Mouse (Mus musculus) neural tube, embryonic 15.5 days (tissue): ENCODE data around the gene Rasgrf1. TPM values are rescaled to one million over a fixed set of nuclear protein-coding genes. Genes with fewer than 3 reads are reported as not detected.
A peak's percentile ranks its signal among the peaks of the same experiment; 100 is the strongest.

Experiments
- ATAC-seq: fragments of 200-750 bp; cut with Nextera tagmentation; 2 replicates; pipeline ENCODE4 v1.8.0; 2017; ENCODE audit warnings: mild to moderate bottlenecking, moderate TSS enrichment, moderate library complexity; ENCODE audit not compliant: low FRiP score
- H3K27ac ChIP-seq: fragments of 300-500 bp; sonication (generic); replicated peaks from 2 replicates; pipeline ENCODE4 v1.5.1; 2015; ENCODE audit warnings: mild to moderate bottlenecking, inconsistent platforms
- H3K27me3 ChIP-seq: fragments of 300-500 bp; sonication (generic); replicated peaks from 2 replicates; pipeline ENCODE4 v1.6.1; 2015; ENCODE audit warnings: inconsistent platforms
- H3K36me3 ChIP-seq: fragments of 300-500 bp; sonication (generic); 2 replicates; pipeline ENCODE4 v1.6.1; 2015; ENCODE audit warnings: inconsistent platforms
- H3K4me1 ChIP-seq: fragments of 300-500 bp; sonication (generic); 2 replicates; pipeline ENCODE4 v1.6.1; 2015; ENCODE audit warnings: inconsistent platforms
- H3K4me2 ChIP-seq: fragments of 300-500 bp; sonication (generic); 2 replicates; pipeline ENCODE4 v1.6.1; 2015; ENCODE audit warnings: inconsistent platforms, mild to moderate bottlenecking, moderate library complexity
- H3K4me3 ChIP-seq: fragments of 300-500 bp; sonication (generic); replicated peaks from 2 replicates; pipeline ENCODE4 v1.5.1; 2015; ENCODE audit warnings: mild to moderate bottlenecking, inconsistent platforms
- H3K9ac ChIP-seq: fragments of 300-500 bp; sonication (generic); replicated peaks from 2 replicates; pipeline ENCODE4 v1.6.1; 2015; ENCODE audit warnings: mild to moderate bottlenecking, inconsistent platforms
- H3K9me3 ChIP-seq: fragments of 300-500 bp; sonication (generic); replicated peaks from 2 replicates; pipeline ENCODE4 v1.6.1; 2016; ENCODE audit warnings: inconsistent platforms
- WGBS: fragments of 180-500 bp; shearing (Covaris S2); methylation state at CpG from one replicate; pipeline ENCODE4 v1.1.7; 2015; ENCODE audit warnings: mixed read lengths; 5-methylcytosine and 5-hydroxymethylcytosine counted together
- polyA plus RNA-seq: library from polyadenylated mRNA; unstranded; fragments of >200 nt; fragmentation: Nextera tagmentation; extraction: Ambion mirVana; gene quantifications from 2 replicates; pipeline ENCODE4 v1.2.1, GENCODE M21; 2015

Rasgrf1 gene
- polyA plus RNA-seq, 1 experiment from 2014 or later, result 17.3 TPM

GRCm38 (mm10) chr9:89879574-89879973 lies 30.1 kb upstream of the Rasgrf1 start:
- Histone ChIP-seq H3K27ac (no peak overlapping the region), H3K27me3 (peaks cover 27% of the 10 kb centered on the region), H3K36me3 (no peaks in the 10 kb centered on the region), H3K4me1 (peaks cover 4% of the 10 kb centered on the region; the same call in 1 of the 2 replicates), H3K9ac (no peak overlapping the region), H3K4me3 (peak overlapping the region; percentile 12; the same call in 1 of the 2 replicates), H3K9me3 (no peaks in the 10 kb centered on the region), H3K4me2 (peak overlapping the region; percentile 34)
- ATAC-seq, result peak; percentile 55
- WGBS, result 61% methylated on average over 31 of the region's 31 CpGs

DNA sequence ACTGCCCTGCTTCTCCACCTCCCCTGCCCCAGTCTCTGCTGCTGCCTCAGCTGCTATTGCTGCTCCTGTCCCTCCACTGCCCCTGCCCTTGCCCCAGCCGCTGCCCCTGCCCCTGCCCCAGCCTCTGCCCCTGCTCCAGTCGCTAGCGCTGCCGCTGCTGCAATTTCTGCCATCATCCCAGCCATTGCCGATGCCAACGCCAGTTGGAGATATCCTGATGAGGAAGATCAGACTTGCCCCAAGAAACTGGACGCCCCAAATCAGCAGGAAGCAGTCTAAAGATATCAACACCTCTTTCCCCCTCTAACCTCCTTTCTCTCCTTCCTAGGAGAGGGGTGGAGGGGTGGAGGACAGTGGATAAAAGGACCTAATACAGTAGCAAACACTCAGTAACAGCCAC lies 28.2 kb upstream of the Rasgrf1 start:
- H3K27ac ChIP-seq, result no peak overlapping the region
- H3K4me1 ChIP-seq, result peaks cover 4% of the 10 kb centered on the region; the same call in 1 of the 2 replicates
- peaks cover 33% of the 10 kb centered on the region for H3K27me3 ChIP-seq
- WGBS, result 47% methylated on average over 7 of the region's 7 CpGs
- no peaks in the 10 kb centered on the region for H3K36me3 ChIP-seq
- H3K4me3 ChIP-seq, result no peak overlapping the region
- no peak overlapping the region for H3K9ac ChIP-seq
- H3K4me2 ChIP-seq, result no peak overlapping the region
- no peaks in the 10 kb centered on the region for H3K9me3 ChIP-seq
- ATAC-seq, result no peak

- 49% methylated on average over 7 of the region's 7 CpGs for WGBS
These were observed 27.1 kb upstream of the Rasgrf1 start for GRCm38 (mm10) chr9:89882583-89882982.

DNA sequence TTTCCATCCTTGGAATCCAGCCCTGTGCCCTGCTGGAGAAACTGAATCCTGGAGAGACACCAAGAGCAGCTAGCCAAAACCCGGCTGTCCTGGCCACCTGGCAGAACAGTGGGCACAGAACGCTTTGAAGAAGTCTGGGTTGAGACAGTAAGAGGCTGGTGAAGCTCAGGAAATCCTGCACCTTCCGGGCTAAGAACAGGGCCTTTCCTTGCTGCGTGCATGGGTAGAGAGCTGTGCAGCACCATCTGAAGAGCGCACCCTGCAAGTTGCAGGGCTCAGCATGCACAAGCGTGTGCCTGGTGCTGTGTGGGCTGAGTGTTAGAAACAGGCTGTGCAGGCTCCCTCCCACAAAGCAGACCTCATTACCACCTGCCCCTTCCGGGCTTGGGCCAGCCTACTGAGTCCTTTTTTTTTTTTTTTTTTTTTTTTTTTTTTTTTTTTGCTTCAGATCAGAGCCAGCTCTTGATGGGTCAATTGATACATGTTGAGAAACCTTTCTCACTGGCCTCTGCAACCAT lies 23.9 kb upstream of the Rasgrf1 start:
- ATAC-seq, result no peak
- WGBS, result 61% methylated on average over 7 of the region's 7 CpGs
- Histone ChIP-seq H3K27me3 (peaks cover 36% of the 10 kb centered on the region), H3K4me3 (no peak overlapping the region), H3K27ac (no peak overlapping the region), H3K36me3 (no peaks in the 10 kb centered on the region), H3K4me1 (no peaks in the 10 kb centered on the region), H3K9ac (no peak overlapping the region), H3K9me3 (no peaks in the 10 kb centered on the region), H3K4me2 (no peak overlapping the region)

More at GRCm38 (mm10) chr9:89882583-89882982, 27.1 kb upstream of the Rasgrf1 start:
- Histone ChIP-seq H3K36me3 (no peaks in the 10 kb centered on the region), H3K27ac (no peak overlapping the region), H3K9me3 (no peaks in the 10 kb centered on the region), H3K27me3 (peaks cover 37% of the 10 kb centered on the region), H3K4me1 (peaks cover 4% of the 10 kb centered on the region; the same call in 1 of the 2 replicates), H3K4me3 (no peak overlapping the region), H3K4me2 (no peak overlapping the region), H3K9ac (no peak overlapping the region)
- no peak for ATAC-seq

- Histone ChIP-seq H3K4me1 (peaks cover 9% of the 10 kb centered on the region), H3K36me3 (no peaks in the 10 kb centered on the region), H3K9me3 (no peaks in the 10 kb centered on the region), H3K4me2 (no peak overlapping the region), H3K27me3 (peaks cover 11% of the 10 kb centered on the region; the same call in 1 of the 2 replicates), H3K9ac (no peak overlapping the region), H3K4me3 (no peak overlapping the region), H3K27ac (0 out of 2 replicates have a peak overlapping the region, but pooled peaks have one; percentile 6)
- ATAC-seq, result peak; percentile 75
- WGBS, result 68% methylated on average over 10 of the region's 10 CpGs
These were observed 18.0 kb upstream of the Rasgrf1 start for GRCm38 (mm10) chr9:89891534-89892293.

DNA sequence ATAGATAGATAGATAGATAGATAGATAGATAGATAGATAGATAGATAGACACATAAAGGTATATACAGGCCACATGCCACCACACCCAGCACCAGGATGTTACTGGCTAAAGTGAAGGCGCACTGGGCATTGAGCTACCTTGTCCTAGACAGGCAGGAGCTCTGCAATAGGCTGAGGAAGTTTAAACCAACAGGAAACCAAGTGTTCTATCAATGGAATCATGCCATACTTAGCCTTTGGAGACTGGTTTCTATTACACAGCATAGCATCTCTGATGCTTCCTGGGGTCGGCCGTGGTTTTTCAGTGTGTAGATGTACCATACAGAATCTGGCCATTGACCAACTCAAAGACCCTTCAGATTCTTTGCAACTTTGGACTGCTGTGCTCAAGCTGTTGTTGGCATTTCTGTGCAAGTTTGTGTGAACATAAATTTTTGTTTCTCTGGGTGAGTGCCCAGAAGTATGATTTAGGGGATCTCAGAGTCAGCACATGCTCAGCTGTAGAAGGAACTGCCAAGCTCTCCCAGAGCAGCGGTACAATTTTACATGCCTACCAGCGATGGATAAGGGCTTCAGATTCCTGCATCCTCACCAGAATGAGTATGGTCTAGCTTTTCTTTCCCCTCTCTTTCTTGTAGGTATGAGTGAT lies 17.0 kb upstream of the Rasgrf1 start:
- H3K27ac ChIP-seq, result no peak overlapping the region
- H3K4me2 ChIP-seq, result no peak overlapping the region
- no peak overlapping the region for H3K9ac ChIP-seq
- peaks cover 9% of the 10 kb centered on the region for H3K4me1 ChIP-seq
- no peak for ATAC-seq
- WGBS, result 89% methylated on average over 5 of the region's 5 CpGs
- H3K9me3 ChIP-seq, result no peaks in the 10 kb centered on the region
- no peaks in the 10 kb centered on the region for H3K36me3 ChIP-seq
- H3K27me3 ChIP-seq, result 0 out of 2 replicates have a peak, but pooled peaks cover 3% of the 10 kb centered on the region
- H3K4me3 ChIP-seq, result no peak overlapping the region

GRCm38 (mm10) chr9:89900111-89900824 lies 9.4 kb upstream of the Rasgrf1 start:
- Histone ChIP-seq H3K36me3 (no peaks in the 10 kb centered on the region), H3K9ac (no peak overlapping the region), H3K27me3 (peaks cover 6% of the 10 kb centered on the region; the same call in 1 of the 2 replicates), H3K27ac (no peak overlapping the region), H3K9me3 (no peaks in the 10 kb centered on the region), H3K4me1 (no peaks in the 10 kb centered on the region), H3K4me2 (no peak overlapping the region), H3K4me3 (no peak overlapping the region)
- no peak for ATAC-seq
- 33% methylated on average over 14 of the region's 14 CpGs for WGBS

DNA sequence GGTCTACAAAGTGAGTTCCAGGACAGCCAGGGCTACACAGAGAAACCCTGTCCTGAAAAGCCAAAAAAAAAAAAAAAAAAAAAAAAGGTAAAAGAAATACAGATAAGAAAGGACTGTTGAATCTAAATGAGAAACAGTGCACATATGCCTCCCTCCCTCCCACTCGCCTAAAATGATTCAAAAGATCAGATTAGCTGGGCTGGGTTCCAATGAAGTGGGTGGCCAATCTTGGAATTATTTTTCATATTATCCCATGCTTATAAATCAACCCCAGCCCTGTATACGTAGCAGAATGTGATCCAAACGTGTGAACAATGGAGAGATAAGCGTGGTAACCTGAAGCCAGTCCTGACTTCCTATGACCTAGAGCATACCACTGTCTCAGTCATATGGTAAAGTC lies 8.5 kb upstream of the Rasgrf1 start:
- Histone ChIP-seq H3K4me3 (no peak overlapping the region), H3K9me3 (no peaks in the 10 kb centered on the region), H3K27me3 (peaks cover 15% of the 10 kb centered on the region), H3K27ac (no peak overlapping the region), H3K36me3 (no peaks in the 10 kb centered on the region), H3K9ac (no peak overlapping the region), H3K4me1 (no peaks in the 10 kb centered on the region), H3K4me2 (no peak overlapping the region)
- WGBS, result 81% methylated on average over 4 of the region's 4 CpGs
- no peak for ATAC-seq

DNA sequence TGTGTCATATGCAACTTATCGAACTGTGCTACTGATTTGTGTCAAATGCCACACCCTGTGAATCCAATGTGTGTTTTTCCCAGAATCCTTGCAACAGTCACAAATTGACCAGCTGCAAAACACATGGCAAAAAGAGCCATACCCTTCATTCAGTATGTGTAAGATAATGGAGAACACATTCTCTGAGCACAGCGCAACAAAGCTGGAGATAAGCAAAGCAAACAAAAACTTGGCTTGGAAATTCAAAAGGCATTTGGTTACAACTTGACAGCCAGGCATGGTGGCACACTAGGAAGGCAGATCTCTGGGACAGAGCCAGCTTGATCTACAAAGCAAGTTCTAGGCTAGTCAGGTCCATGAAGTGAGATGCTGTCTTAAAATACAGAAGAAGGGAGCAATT lies 6.9 kb upstream of the Rasgrf1 start:
- H3K4me1 ChIP-seq, result no peaks in the 10 kb centered on the region
- H3K27ac ChIP-seq, result no peak overlapping the region
- H3K9me3 ChIP-seq, result no peaks in the 10 kb centered on the region
- WGBS, result 86% methylated on average over 2 of the region's 2 CpGs
- H3K9ac ChIP-seq, result no peak overlapping the region
- no peak overlapping the region for H3K4me3 ChIP-seq
- no peaks in the 10 kb centered on the region for H3K36me3 ChIP-seq
- H3K4me2 ChIP-seq, result no peak overlapping the region
- peaks cover 32% of the 10 kb centered on the region for H3K27me3 ChIP-seq
- ATAC-seq, result no peak

DNA sequence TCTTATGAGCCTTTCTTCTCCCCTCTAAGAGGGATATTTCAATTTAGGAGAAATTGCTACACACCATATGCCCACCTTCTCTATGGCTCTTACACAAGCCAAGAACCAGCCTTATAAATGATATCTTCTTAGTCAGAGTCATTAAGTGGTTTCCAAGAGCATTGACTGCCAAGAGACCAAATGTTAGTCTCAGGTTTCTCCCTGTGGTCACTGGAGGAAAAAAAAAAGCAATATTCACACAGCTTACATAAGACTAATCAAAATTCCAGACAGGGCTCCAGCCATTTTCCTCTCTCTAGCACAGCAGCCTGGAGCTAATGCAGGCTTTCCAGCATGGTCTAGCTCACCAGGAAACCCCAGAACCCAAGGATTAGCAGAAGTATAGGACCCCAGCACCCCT lies 3.1 kb upstream of the Rasgrf1 start:
- Histone ChIP-seq H3K4me3 (no peak overlapping the region), H3K9ac (no peak overlapping the region), H3K9me3 (no peaks in the 10 kb centered on the region), H3K27me3 (peaks cover 53% of the 10 kb centered on the region), H3K27ac (no peak overlapping the region), H3K4me2 (no peak overlapping the region), H3K36me3 (no peaks in the 10 kb centered on the region), H3K4me1 (peaks cover 30% of the 10 kb centered on the region)
- no peak for ATAC-seq

DNA sequence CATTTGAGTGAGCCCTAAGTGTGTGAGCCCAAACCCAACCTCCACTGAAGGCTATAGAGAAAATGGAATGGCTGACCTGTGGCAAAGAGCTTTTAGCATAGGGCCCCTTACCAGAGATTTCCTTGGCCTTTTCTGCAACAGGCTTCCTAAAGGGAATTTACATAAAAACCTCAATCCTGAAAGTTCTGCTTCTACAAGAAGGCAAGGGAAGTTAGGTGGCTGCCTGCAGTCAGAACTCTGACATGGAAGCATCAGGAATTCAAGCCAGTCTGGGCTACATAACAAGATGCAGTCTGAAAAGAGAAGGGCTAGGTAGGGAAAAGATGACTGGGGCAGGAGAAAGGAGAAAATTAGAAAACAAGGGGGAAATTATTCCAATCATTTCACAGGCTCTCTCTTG lies 1.8 kb upstream of the Rasgrf1 start:
- H3K4me2 ChIP-seq, result peak overlapping the region; percentile 85
- H3K4me1 ChIP-seq, result peaks cover 33% of the 10 kb centered on the region
- no peak for ATAC-seq
- peaks cover 66% of the 10 kb centered on the region for H3K27me3 ChIP-seq
- no peaks in the 10 kb centered on the region for H3K9me3 ChIP-seq
- no peaks in the 10 kb centered on the region for H3K36me3 ChIP-seq
- peak overlapping the region; percentile 50; the same call in 1 of the 2 replicates for H3K4me3 ChIP-seq
- no peak overlapping the region for H3K9ac ChIP-seq
- no peak overlapping the region for H3K27ac ChIP-seq
